Mouse (Mus musculus) monocyte, adult 2 months (primary cell): ENCODE results near the gene Elovl7.

Experiments
- DNase-seq, 2 experiments: peaks; one replicate each; pipeline ENCODE4 v3.0.0; 2022; ENCODE audit warnings: low spot score in 2 of 2, low read depth in 1 of 2

The Elovl7 gene

DNA sequence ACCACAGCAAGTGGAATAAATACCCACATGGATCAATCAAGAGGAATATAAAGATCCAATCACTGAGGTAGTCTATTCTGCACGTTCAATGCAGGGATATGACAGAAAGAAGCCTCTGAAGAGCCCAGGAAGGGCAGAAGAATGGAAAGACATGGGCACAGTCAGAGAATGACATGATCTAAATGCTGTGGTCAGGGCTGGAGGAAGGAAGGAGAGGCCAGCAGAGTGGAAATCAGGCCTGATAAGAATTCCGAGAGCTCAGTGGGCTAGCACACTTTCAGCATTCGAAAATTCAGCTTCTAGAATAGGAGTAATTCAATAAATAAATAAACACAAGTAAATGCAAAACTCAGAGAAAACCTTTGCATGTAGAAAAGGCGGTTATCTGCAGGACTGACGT, 27.5 kb downstream of the Elovl7 start:
- no peak for DNase-seq

- no peak for DNase-seq
Observed at GRCm38 (mm10) chr13:108245086-108245697, 31.0 kb downstream of the Elovl7 start.

DNA sequence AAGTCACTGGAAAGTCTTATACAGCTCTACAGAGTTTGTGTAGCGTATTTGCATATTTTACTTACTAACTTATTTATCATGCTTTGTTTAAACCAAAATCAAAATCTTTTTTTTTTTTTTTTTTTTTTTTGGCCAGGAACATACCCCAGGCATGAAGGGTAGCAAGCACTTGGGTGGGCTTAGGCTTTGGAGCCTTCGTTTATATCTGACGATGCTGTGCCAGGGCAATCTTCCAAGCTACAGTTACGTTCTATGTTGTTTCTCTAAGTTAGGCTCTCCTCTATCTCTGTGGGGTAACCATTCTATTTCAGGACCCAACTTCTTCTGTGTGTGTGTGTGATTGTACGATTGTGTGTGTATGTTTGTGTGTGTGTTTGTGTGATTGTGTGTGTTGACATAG, 36.9 kb downstream of the Elovl7 start:
- DNase-seq = no peak

DNA sequence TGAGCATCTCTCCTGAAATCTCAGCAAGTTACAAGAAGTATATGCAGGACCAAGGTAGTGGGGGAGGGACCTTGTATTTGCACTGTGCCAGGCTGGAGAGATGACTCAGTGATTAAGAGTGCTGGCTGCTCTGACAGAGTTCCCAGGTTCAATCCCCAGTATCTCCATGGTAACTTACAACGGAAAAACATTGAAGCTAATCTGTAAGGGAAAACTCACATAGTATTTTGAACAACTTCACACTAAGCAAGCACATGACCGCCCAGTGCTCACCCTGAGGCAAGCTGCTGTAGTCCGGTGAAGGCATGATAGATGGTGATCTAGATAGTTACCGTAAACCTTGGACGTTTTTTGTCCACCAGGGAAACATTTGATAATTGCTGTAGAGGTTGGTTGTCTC, 39.8 kb downstream of the Elovl7 start:
- no peak for DNase-seq

- DNase-seq = no peak
Observed at GRCm38 (mm10) chr13:108263042-108263441, 48.8 kb downstream of the Elovl7 start.

GRCm38 (mm10) chr13:108265394-108265793, 51.2 kb downstream of the Elovl7 start:
- DNase-seq = no peak

DNA sequence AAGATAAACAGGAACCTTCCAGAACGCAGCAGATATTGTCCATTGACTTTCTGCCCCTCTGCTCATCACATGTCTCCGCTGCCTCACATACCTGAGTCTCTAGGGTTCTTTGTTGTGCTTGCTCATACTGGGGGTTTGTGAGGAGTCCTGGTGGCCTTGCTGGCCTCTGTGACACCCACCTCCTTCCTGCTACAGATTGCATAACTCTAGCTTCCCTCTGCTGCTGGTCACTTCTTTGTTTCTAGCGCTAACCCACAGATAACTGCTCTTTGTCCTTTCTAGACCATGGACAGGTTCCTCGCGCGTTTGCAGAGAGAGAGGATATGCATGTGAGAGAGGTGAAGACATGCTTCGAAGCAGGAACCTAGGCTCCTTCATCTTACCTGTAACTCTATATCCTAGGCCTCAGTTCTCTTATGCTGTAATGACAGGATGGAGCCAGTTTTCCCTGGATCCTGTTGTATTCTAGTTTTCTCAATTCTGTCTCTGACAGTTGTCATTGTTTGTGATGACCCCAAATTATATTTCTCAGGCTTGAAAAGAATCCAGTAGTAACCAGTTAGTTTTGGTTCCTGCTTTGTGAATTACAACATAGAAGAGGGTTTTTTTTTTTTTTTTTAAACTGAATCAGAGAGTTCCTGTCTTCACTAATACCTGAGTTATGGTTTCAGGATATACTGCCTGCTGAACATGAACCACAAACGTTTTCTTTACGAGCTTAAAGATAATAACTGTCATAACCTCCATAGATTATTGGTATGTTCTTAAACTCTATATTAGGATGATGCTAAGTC, 53.8 kb downstream of the Elovl7 start:
- DNase-seq = peak in 1 of 2 experiments; percentile 8

GRCm38 (mm10) chr13:108271458-108272148, 57.4 kb downstream of the Elovl7 start:
- DNase-seq = no peak

DNA sequence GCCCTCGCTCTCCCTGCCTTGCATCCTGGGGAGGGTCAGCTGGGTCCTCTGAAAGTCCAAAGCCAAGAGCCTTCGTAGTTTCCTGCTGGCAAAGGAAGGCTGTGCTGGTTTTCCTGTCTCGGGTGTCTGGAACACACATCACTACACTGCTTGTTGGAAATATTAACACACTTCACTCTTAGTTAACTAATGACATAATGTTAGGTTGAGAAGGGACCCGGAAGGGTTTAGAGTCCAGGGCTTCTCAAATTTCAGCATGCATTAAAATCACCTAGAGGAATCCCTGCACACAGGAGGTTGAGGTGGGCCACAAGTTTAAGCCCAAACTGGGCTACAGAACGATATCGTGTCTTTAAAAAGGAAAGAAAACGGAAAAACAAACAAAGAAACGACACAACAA, 58.1 kb downstream of the Elovl7 start:
- no peak for DNase-seq

DNA sequence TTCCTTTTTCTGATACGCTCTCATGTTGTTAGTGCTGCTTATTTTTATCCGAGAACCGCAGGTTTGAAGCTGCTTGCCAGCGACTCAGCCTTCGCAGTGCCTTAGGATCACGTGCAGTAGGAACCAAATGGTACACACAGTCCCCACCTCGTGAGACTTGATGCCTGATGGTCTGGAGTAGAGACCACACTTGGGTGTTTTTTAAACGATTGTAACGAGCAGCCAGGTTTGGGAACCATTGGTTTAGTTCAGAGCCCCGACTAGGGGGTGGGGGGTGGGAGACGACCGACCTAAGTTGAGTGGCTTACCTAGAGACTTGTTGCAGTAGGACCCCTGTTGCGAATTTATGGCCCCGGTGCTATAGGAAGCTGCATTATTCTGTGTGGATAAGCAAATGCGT, 58.8 kb downstream of the Elovl7 start:
- no peak for DNase-seq

DNA sequence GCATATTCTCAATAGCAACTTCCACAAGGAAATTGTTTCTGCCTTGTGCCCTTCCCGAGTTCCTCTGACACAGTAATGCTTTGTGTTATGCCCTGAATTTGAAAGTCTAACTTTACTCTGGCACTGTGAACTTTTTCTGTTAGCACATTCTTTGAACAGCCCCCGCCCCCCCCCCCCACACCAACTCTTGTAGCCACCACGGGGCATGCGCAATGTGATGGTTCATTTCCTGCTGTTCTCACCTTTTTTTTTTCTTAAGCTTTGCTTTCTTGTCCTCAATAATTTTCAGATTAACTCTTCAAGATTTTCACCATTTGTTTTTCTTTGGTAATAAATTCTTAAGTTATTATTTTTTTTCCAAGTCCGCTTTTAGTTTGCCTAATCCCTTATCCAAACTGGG, 59.3 kb downstream of the Elovl7 start:
- DNase-seq = no peak

- no peak for DNase-seq
Observed at GRCm38 (mm10) chr13:108276561-108276960, 62.4 kb downstream of the Elovl7 start.

GRCm38 (mm10) chr13:108277320-108277719, 63.1 kb downstream of the Elovl7 start:
- no peak for DNase-seq

- DNase-seq = no peak
Observed at GRCm38 (mm10) chr13:108278592-108278991, 64.4 kb downstream of the Elovl7 start.

DNA sequence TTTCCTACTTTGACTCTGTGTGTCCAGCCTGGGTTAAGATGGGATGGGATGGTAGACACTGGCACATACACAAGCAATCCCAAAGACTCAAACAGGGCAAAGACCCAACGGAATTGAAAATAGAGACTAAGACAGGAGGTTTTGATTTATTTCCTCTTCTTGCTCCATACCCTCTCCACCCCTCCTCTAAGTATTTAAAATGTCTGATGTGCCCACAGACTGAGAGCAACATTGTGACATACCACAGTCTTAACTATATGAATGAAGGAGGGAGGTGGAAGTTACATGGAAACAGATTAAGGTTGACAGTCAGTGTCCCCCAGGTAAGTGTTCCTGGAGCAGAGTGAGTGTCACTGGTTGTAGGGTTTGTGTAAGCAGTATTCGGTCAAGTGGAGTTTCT, 70.1 kb downstream of the Elovl7 start:
- DNase-seq = no peak

GRCm38 (mm10) chr13:108287953-108288352, 73.7 kb downstream of the Elovl7 start:
- DNase-seq = no peak

- no peak for DNase-seq
Observed at GRCm38 (mm10) chr13:108289436-108289835, 75.2 kb downstream of the Elovl7 start.

DNA sequence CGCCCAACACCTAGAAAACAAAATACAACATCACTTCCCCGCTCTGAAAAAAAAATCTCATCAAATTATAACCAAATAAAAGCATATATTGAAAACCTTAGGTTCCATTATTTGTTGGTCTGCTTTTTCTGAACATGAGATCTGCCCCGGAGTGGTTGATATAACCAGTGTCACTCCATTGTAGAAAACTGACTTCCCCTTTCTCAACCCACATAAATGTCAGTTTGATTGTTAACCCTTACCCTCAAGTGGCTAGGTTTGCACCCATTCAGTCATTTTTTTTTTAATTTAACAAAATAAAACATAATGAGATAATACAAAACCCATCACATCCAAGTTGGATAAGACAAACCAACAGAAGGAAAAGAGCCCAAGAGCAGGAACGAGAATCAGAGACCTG, 76.1 kb downstream of the Elovl7 start:
- no peak for DNase-seq

DNA sequence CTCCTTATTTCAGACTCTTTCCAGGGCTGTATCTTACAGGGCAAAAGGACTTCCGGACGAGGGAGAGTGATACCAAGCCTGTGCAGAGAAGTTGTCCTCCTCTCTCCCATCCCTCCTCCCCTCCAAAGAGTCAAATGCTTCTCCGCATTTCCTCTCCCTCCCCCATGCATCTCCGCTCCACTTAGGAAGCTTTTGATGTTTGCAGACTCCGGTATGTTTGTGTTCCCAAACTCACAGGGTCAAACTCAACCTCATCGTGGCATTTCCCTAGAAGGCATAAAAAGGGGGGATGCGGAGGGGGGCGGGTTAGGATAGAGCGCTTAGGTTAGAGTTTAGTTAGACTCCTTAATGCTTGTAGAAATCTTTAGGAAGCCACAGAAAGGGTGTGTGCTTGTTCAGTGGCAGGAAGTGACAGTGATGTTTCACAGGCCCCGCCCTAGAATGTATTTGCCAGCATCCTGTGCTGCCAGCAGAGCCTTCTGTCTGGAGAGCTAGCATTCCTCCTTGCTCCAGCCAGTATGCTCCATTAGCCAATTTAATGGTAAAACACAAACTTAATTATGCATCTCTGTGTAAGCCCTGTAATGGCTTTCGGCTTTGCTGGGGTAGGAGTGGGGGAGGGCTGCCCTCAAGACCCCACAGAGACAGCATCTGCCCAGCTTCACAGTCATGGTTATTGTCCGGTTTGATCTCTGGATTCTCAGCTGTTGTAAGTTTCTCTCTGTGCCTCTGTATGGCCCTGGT, 83.3 kb downstream of the Elovl7 start:
- DNase-seq = peak; percentile 11 to 41

DNA sequence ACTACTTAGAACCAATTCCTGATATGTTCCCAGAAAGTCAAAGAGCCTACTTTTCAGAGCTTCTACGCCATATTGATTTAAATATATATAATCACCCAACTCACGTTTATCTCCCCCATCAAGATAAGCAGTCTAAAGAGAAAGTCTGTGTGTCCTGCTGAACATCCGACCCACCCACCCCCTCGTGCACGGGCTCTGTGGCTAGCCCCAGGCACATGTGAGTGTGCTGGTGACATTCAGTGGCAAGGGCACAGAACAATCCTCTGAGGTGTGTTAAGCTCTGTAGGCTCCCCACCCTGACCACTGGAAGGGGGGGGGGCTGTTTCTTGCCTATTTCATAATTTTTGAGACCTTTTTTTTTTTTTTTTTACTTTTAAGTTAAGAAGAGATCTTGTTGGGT, 84.0 kb downstream of the Elovl7 start:
- no peak for DNase-seq

- no peak for DNase-seq
Observed at GRCm38 (mm10) chr13:108300346-108300950, 86.2 kb downstream of the Elovl7 start.
